Mouse (Mus musculus) kidney, adult 2 months (tissue): Measurements from ENCODE around the gene Gan.
A peak's percentile ranks its signal among the peaks of the same experiment; 100 is the strongest.

Experiments
- CTCF ChIP-seq: fragments of 200-500 bp; conservative IDR thresholded peaks from 2 replicates; pipeline ENCODE4 v1.5.1; 2011; ENCODE audit warnings: low read depth, mild to moderate bottlenecking, control low read depth, low read length, moderate library complexity, mixed read lengths; ENCODE audit not compliant: insufficient read depth, insufficient read length
- POLR2A ChIP-seq: fragments of 200-500 bp; IDR thresholded peaks from one replicate; pipeline ENCODE4 v1.6.1; 2011; ENCODE audit warnings: low read depth, low read length, control low read depth

DNA sequence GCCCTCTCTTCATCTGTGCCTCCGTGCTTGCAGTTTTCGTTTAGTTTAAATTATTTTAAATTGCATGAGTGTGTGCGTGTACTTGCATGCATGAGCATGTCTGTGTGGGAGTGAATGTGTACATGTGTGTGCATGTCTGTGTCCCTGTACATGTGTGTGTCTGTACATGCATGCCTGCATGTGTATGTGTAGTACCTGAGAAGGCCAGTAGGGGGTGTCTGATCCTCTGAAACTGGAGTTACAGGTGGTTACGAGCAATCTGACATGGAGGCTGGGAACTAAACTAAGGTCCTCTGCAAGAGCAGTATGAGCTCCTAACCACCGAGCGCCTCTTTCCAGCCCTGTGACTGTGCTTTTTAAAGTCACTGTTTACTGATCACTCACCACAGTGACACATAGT, 9.4 kb upstream of the Gan start:
- TF ChIP-seq CTCF (peak; percentile 18; the same call in 1 of the 2 replicates), POLR2A (no peak)
